Mouse (Mus musculus): ENCODE results near the gene Zfp770. TPM values are rescaled to one million over a fixed set of nuclear protein-coding genes. Genes with fewer than 3 reads are reported as not detected.
"Not testable (repeated sequence)": the region's sequence is repeated elsewhere in the genome, so short reads cannot be mapped to it uniquely, and the experiment has no call there.

Gene Zfp770
- polyA plus RNA-seq, 1 experiment, result 2.1 TPM

GRCm38 (mm10) chr2:114205036-114205435 lies 3.8 kb upstream of the Zfp770 start:
- Histone ChIP-seq H3K4me3 (ENCODE audit: control insufficient read depth, low read depth, low read length) (no peak overlapping the region), H3K27ac (ENCODE audit: control insufficient read depth, insufficient read depth, low read depth, low read length) (no peak overlapping the region), H3K27me3 (ENCODE audit: control insufficient read depth, insufficient read depth, low read length) (no peaks in the 10 kb centered on the region), H3K36me3 (ENCODE audit: control insufficient read depth, insufficient read depth, low read length) (no peaks in the 10 kb centered on the region), H3K4me1 (ENCODE audit: control insufficient read depth, insufficient read depth, low read length) (peaks cover 3% of the 10 kb centered on the region)
- TF ChIP-seq POLR2A (IDR thresholded peaks at IDR 0.05; ENCODE audit: control insufficient read depth, low read depth, low read length) (no peak), CTCF (IDR thresholded peaks at IDR 0.05; ENCODE audit: control insufficient read depth, insufficient read depth, insufficient replicate concordance, low read depth, low read length) (no peak)

GRCm38 (mm10) chr2:114201574-114201973 lies 305 bp upstream of the Zfp770 start:
- Histone ChIP-seq H3K27me3 (ENCODE audit: control insufficient read depth, insufficient read depth, low read length) (no peaks in the 10 kb centered on the region), H3K4me1 (ENCODE audit: control insufficient read depth, insufficient read depth, low read length) (peaks cover 3% of the 10 kb centered on the region), H3K36me3 (ENCODE audit: control insufficient read depth, insufficient read depth, low read length) (no peaks in the 10 kb centered on the region; the same call in 1 of the 2 replicates), H3K27ac (ENCODE audit: control insufficient read depth, insufficient read depth, low read depth, low read length) (no peak overlapping the region), H3K4me3 (ENCODE audit: control insufficient read depth, low read depth, low read length) (peak overlapping the region; percentile 100)
- TF ChIP-seq CTCF (IDR thresholded peaks at IDR 0.05; ENCODE audit: control insufficient read depth, insufficient read depth, insufficient replicate concordance, low read depth, low read length) (no peak), POLR2A (IDR thresholded peaks at IDR 0.05; ENCODE audit: control insufficient read depth, low read depth, low read length) (no peak)

GRCm38 (mm10) chr2:114196421-114196820 lies 4.8 kb downstream of the Zfp770 start:
- no peak overlapping the region for H3K27ac ChIP-seq (ENCODE audit: control insufficient read depth, insufficient read depth, low read depth, low read length)
- H3K27me3 ChIP-seq (ENCODE audit: control insufficient read depth, insufficient read depth, low read length), result no peaks in the 10 kb centered on the region
- peaks cover 3% of the 10 kb centered on the region for H3K4me1 ChIP-seq (ENCODE audit: control insufficient read depth, insufficient read depth, low read length)
- H3K36me3 ChIP-seq (ENCODE audit: control insufficient read depth, insufficient read depth, low read length), result no peaks in the 10 kb centered on the region; the same call in 1 of the 2 replicates
- TF ChIP-seq POLR2A (IDR thresholded peaks at IDR 0.05; ENCODE audit: control insufficient read depth, low read depth, low read length) (no peak), CTCF (IDR thresholded peaks at IDR 0.05; ENCODE audit: control insufficient read depth, insufficient read depth, insufficient replicate concordance, low read depth, low read length) (no peak)
- H3K4me3 ChIP-seq (ENCODE audit: control insufficient read depth, low read depth, low read length), result no peak overlapping the region

- H3K27me3 ChIP-seq (ENCODE audit: control insufficient read depth, insufficient read depth, low read length); H3K4me3 ChIP-seq (ENCODE audit: control insufficient read depth, low read depth, low read length); H3K27ac ChIP-seq (ENCODE audit: control insufficient read depth, insufficient read depth, low read depth, low read length); H3K36me3 ChIP-seq (ENCODE audit: control insufficient read depth, insufficient read depth, low read length); H3K4me1 ChIP-seq (ENCODE audit: control insufficient read depth, insufficient read depth, low read length): not testable (repeated sequence)
These were observed 14.3 kb downstream of the Zfp770 start, which contains the start of gene Aqr for GRCm38 (mm10) chr2:114186924-114187323. Gene Aqr (minus strand): TSS chr2:114187024.

- Histone ChIP-seq H3K36me3 (ENCODE audit: control insufficient read depth, insufficient read depth, low read length) (no peaks in the 10 kb centered on the region), H3K27ac (ENCODE audit: control insufficient read depth, insufficient read depth, low read depth, low read length) (no peak overlapping the region), H3K4me3 (ENCODE audit: control insufficient read depth, low read depth, low read length) (no peak overlapping the region), H3K27me3 (ENCODE audit: control insufficient read depth, insufficient read depth, low read length) (no peaks in the 10 kb centered on the region), H3K4me1 (ENCODE audit: control insufficient read depth, insufficient read depth, low read length) (0 out of 2 replicates have a peak, but pooled peaks cover 2% of the 10 kb centered on the region)
- TF ChIP-seq POLR2A (IDR thresholded peaks at IDR 0.05; ENCODE audit: control insufficient read depth, low read depth, low read length) (no peak), CTCF (IDR thresholded peaks at IDR 0.05; ENCODE audit: control insufficient read depth, insufficient read depth, insufficient replicate concordance, low read depth, low read length) (no peak)
These were observed 23.2 kb downstream of the Zfp770 start for GRCm38 (mm10) chr2:114177802-114178733.

GRCm38 (mm10) chr2:114174651-114175484 lies 26.4 kb downstream of the Zfp770 start:
- H3K27me3 ChIP-seq (ENCODE audit: control insufficient read depth, insufficient read depth, low read length), result no peaks in the 10 kb centered on the region
- H3K4me3 ChIP-seq (ENCODE audit: control insufficient read depth, low read depth, low read length), result peak overlapping the region; percentile 100
- peak overlapping the region; percentile 73 for H3K27ac ChIP-seq (ENCODE audit: control insufficient read depth, insufficient read depth, low read depth, low read length)
- TF ChIP-seq POLR2A (IDR thresholded peaks at IDR 0.05; ENCODE audit: control insufficient read depth, low read depth, low read length), result peak; percentile 86
- TF ChIP-seq CTCF (IDR thresholded peaks at IDR 0.05; ENCODE audit: control insufficient read depth, insufficient read depth, insufficient replicate concordance, low read depth, low read length), result peak; percentile 38; the same call in 1 of the 2 replicates
- H3K36me3 ChIP-seq (ENCODE audit: control insufficient read depth, insufficient read depth, low read length), result no peaks in the 10 kb centered on the region
- H3K4me1 ChIP-seq (ENCODE audit: control insufficient read depth, insufficient read depth, low read length), result 0 out of 2 replicates have a peak, but pooled peaks cover 2% of the 10 kb centered on the region

- H3K36me3 ChIP-seq (ENCODE audit: control insufficient read depth, insufficient read depth, low read length), result no peaks in the 10 kb centered on the region
- H3K27ac ChIP-seq (ENCODE audit: control insufficient read depth, insufficient read depth, low read depth, low read length), result no peak overlapping the region
- no peak overlapping the region for H3K4me3 ChIP-seq (ENCODE audit: control insufficient read depth, low read depth, low read length)
- H3K27me3 ChIP-seq (ENCODE audit: control insufficient read depth, insufficient read depth, low read length), result no peaks in the 10 kb centered on the region
- no peak for TF ChIP-seq CTCF (IDR thresholded peaks at IDR 0.05; ENCODE audit: control insufficient read depth, insufficient read depth, insufficient replicate concordance, low read depth, low read length)
- no peak for TF ChIP-seq POLR2A (IDR thresholded peaks at IDR 0.05; ENCODE audit: control insufficient read depth, low read depth, low read length)
- H3K4me1 ChIP-seq (ENCODE audit: control insufficient read depth, insufficient read depth, low read length), result 0 out of 2 replicates have a peak, but pooled peaks cover 2% of the 10 kb centered on the region
These were observed 28.0 kb downstream of the Zfp770 start for GRCm38 (mm10) chr2:114173248-114173647.
